ENCODE assay signal across 9 mouse cellular contexts in the genomic region with DNA sequence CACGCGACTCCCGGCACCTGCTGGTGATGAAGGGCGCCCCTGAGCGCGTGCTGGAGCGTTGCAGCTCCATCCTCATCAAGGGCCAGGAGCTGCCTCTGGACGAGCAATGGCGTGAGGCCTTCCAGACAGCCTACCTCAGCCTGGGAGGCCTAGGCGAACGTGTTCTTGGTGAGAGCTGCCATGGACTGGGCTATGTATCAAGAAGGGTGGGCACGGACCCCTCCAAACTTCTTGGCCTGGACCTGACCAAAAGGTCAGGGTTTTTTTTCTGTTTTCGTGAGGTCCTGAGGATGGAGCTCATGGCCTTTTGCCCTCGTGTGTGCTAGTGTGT. TPM values are rescaled to one million over a fixed set of nuclear protein-coding genes. Genes with fewer than 3 reads are reported as not detected.
DNase-seq lines count a peak whose midpoint lies in the region; ATAC-seq and TF ChIP-seq lines count a peak whose summit lies in the region.
"Had no signal": no experiment of that assay in that cellular context is flagged by ENCODE, and none has a peak within 500 bp of the region (broad histone marks: within the 10 kb centered on the region; RNA-seq: fewer than 3 reads in every experiment).

No protein-coding gene starts in this region.

- peak overlapping the region; percentile 64 for H3K4me2 ChIP-seq in lung, embryonic 15.5 days
- H3K4me2 ChIP-seq in forebrain, embryonic 11.5 days (ENCODE audit: low read depth, low read length, severe bottlenecking): peak overlapping the region; percentile 63
- peak overlapping the region; percentile 60 for H3K4me2 ChIP-seq in limb, embryonic 12.5 days

- peaks cover 12% of the 10 kb centered on the region for H3K4me1 ChIP-seq in lung, embryonic 15.5 days
- H3K4me1 ChIP-seq in forebrain, embryonic 11.5 days (replicated peaks; ENCODE audit: control insufficient read depth, insufficient read depth, low read length): peaks cover 3% of the 10 kb centered on the region; the same call in 1 of the 2 replicates
- 0 out of 2 replicates have a peak, but pooled peaks cover 7% of the 10 kb centered on the region for H3K4me1 ChIP-seq in limb, embryonic 12.5 days (replicated peaks)
- H3K4me1 ChIP-seq in olfactory bulb, adult 2 months (ENCODE audit: control insufficient read depth, insufficient read depth, low read length): peaks cover 12% of the 10 kb centered on the region

- TF ChIP-seq POLR2A in olfactory bulb, adult 2 months (IDR thresholded peaks at IDR 0.05; ENCODE audit: insufficient read depth, low read depth, low read length): no peak

- WGBS in lung, embryonic 15.5 days: 11% methylated on average over 14 of the region's 14 CpGs
- WGBS in forebrain, embryonic 11.5 days: 5% methylated on average over 14 of the region's 14 CpGs
- WGBS in limb, embryonic 12.5 days: 9% methylated on average over 14 of the region's 14 CpGs
- WGBS in olfactory bulb, adult 2 months: 15% methylated on average over 14 of the region's 14 CpGs

- TF ChIP-seq CTCF in olfactory bulb, adult 2 months (IDR thresholded peaks at IDR 0.05; ENCODE audit: insufficient read depth, low read depth, low read length): no peak

- DNase-seq in lung, postnatal 14 days: no peak
- no peak for DNase-seq in forebrain, embryonic 11.5 days (ENCODE audit: low spot score)
- no peak for DNase-seq in retina, embryonic 14.5 days (ENCODE audit: low spot score)
- DNase-seq in frontal cortex, postnatal 36 days (ENCODE audit: low spot score in 2 of 2): no peak

- H3K36me3 ChIP-seq in lung, embryonic 15.5 days: no peaks in the 10 kb centered on the region
- no peaks in the 10 kb centered on the region for H3K36me3 ChIP-seq in forebrain, embryonic 11.5 days (ENCODE audit: control insufficient read depth, insufficient read depth, low read length)
- H3K36me3 ChIP-seq in limb, embryonic 12.5 days: no peaks in the 10 kb centered on the region

- peak overlapping the region; percentile 33 for H3K4me3 ChIP-seq in lung, embryonic 15.5 days
- peak overlapping the region; percentile 29 for H3K4me3 ChIP-seq in forebrain, embryonic 11.5 days (ENCODE audit: low read depth, low read length)
- H3K4me3 ChIP-seq in limb, embryonic 12.5 days (replicated peaks): peak overlapping the region; percentile 36
- H3K4me3 ChIP-seq in olfactory bulb, adult 2 months (ENCODE audit: insufficient read depth, low read depth, low read length): peak overlapping the region; percentile 20

- H3K9ac ChIP-seq in lung, embryonic 15.5 days: no peak overlapping the region
- peak overlapping the region; percentile 1; the same call in 1 of the 2 replicates for H3K9ac ChIP-seq in forebrain, embryonic 11.5 days (ENCODE audit: low read length)
- no peak overlapping the region for H3K9ac ChIP-seq in limb, embryonic 12.5 days (replicated peaks)

- no peak overlapping the region for H3K27ac ChIP-seq in lung, embryonic 15.5 days
- H3K27ac ChIP-seq in forebrain, embryonic 11.5 days (ENCODE audit: low read depth, low read length): no peak overlapping the region
- no peak overlapping the region for H3K27ac ChIP-seq in limb, embryonic 12.5 days
- H3K27ac ChIP-seq in olfactory bulb, adult 2 months (ENCODE audit: insufficient read depth, low read depth, low read length): no peak overlapping the region

- peaks cover 26% of the 10 kb centered on the region for H3K27me3 ChIP-seq in lung, embryonic 15.5 days
- H3K27me3 ChIP-seq in forebrain, embryonic 11.5 days (ENCODE audit: control insufficient read depth, insufficient read depth, low read length): peaks cover 4% of the 10 kb centered on the region
- peaks cover 48% of the 10 kb centered on the region for H3K27me3 ChIP-seq in limb, embryonic 12.5 days

- no peak for ATAC-seq in lung, embryonic 15.5 days (ENCODE audit: borderline replicate concordance, extremely low read depth, low FRiP score, low TSS enrichment)
- no peak; the same call in 1 of the 2 replicates for ATAC-seq in forebrain, embryonic 11.5 days (replicated peaks; ENCODE audit: low FRiP score)
- ATAC-seq in limb, embryonic 12.5 days (ENCODE audit: insufficient number of reproducible peaks, insufficient read depth, low FRiP score, low TSS enrichment, low read depth): peak; percentile 38; the same call in 1 of the 2 replicates
- no peak for ATAC-seq in granulocyte monocyte progenitor cell, adult 5-6 weeks (replicated peaks; ENCODE audit: poor library complexity, severe bottlenecking)

- no peaks in the 10 kb centered on the region for H3K9me3 ChIP-seq in lung, embryonic 15.5 days
- H3K9me3 ChIP-seq in forebrain, embryonic 11.5 days (ENCODE audit: control insufficient read depth, low read length): no peaks in the 10 kb centered on the region
- no peaks in the 10 kb centered on the region for H3K9me3 ChIP-seq in limb, embryonic 12.5 days

RNA-seq across cellular contexts. Expression of a gene that starts 5.7 kb away (rescaled TPM):
- polyA plus RNA-seq in lung, embryonic 15.5 days (2015; fragmentation: Nextera tagmentation; extraction: Ambion mirVana): 0.40 and 0.41 TPM in 2 replicates
- polyA plus RNA-seq in forebrain, embryonic 11.5 days (2014; fragmentation: Nextera tagmentation; extraction: Ambion mirVana): 0.72 and 1.7 TPM in 2 replicates
- polyA plus RNA-seq in limb, embryonic 12.5 days (2016; fragmentation: Nextera tagmentation; extraction: Ambion mirVana): 0.50 and 0.60 TPM in 2 replicates
- not detected in 2 replicates for polyA plus RNA-seq in olfactory bulb, adult 2 months (2012; ENCODE audit: insufficient read depth, insufficient read length, low replicate concordance, missing spikeins)
- 1.5 TPM in 1 of 2 replicates, not detected in the other for total RNA-seq in granulocyte monocyte progenitor cell, adult 5-6 weeks (2014; fragmentation: Nextera tagmentation)
- 0.22 and 3.5 TPM in 2 replicates for total RNA-seq in granulocyte monocyte progenitor cell, adult 5-6 weeks (2017)

RNA-seq across cellular contexts. Expression of a gene that starts 11.7 kb away (rescaled TPM):
- 153 and 159 TPM in 2 replicates for polyA plus RNA-seq in lung, embryonic 15.5 days (2015; fragmentation: Nextera tagmentation; extraction: Ambion mirVana)
- polyA plus RNA-seq in forebrain, embryonic 11.5 days (2014; fragmentation: Nextera tagmentation; extraction: Ambion mirVana): 133 and 153 TPM in 2 replicates
- polyA plus RNA-seq in limb, embryonic 12.5 days (2016; fragmentation: Nextera tagmentation; extraction: Ambion mirVana): 158 and 162 TPM in 2 replicates
- not detected in 2 replicates for polyA plus RNA-seq in olfactory bulb, adult 2 months (2012; ENCODE audit: insufficient read depth, insufficient read length, low replicate concordance, missing spikeins)
- total RNA-seq in granulocyte monocyte progenitor cell, adult 5-6 weeks (2014; fragmentation: Nextera tagmentation): 160 and 219 TPM in 2 replicates
- total RNA-seq in granulocyte monocyte progenitor cell, adult 5-6 weeks (2017): 71.5 and 106 TPM in 2 replicates

RNA-seq across cellular contexts. Expression of a gene that starts 19.0 kb away (rescaled TPM):
- 0.96 TPM in 1 of 2 replicates, not detected in the other for polyA plus RNA-seq in lung, embryonic 15.5 days (2015; fragmentation: Nextera tagmentation; extraction: Ambion mirVana)
- polyA plus RNA-seq in forebrain, embryonic 11.5 days (2014; fragmentation: Nextera tagmentation; extraction: Ambion mirVana): not detected in 2 replicates
- polyA plus RNA-seq in limb, embryonic 12.5 days (2016; fragmentation: Nextera tagmentation; extraction: Ambion mirVana): not detected in 2 replicates
- not detected in 2 replicates for polyA plus RNA-seq in olfactory bulb, adult 2 months (2012; ENCODE audit: insufficient read depth, insufficient read length, low replicate concordance, missing spikeins)
- total RNA-seq in granulocyte monocyte progenitor cell, adult 5-6 weeks (2014; fragmentation: Nextera tagmentation): not detected in 2 replicates
- total RNA-seq in granulocyte monocyte progenitor cell, adult 5-6 weeks (2017): not detected in 2 replicates
- total RNA-seq: layer of hippocampus, postnatal 25 days had no signal

RNA-seq across cellular contexts. Expression of a gene that starts 25.8 kb away (rescaled TPM):
- polyA plus RNA-seq in lung, embryonic 15.5 days (2015; fragmentation: Nextera tagmentation; extraction: Ambion mirVana): 0.19 and 0.46 TPM in 2 replicates
- polyA plus RNA-seq in forebrain, embryonic 11.5 days (2014; fragmentation: Nextera tagmentation; extraction: Ambion mirVana): 0.33 and 1.5 TPM in 2 replicates
- 0.51 and 0.71 TPM in 2 replicates for polyA plus RNA-seq in limb, embryonic 12.5 days (2016; fragmentation: Nextera tagmentation; extraction: Ambion mirVana)
- not detected in 2 replicates for polyA plus RNA-seq in olfactory bulb, adult 2 months (2012; ENCODE audit: insufficient read depth, insufficient read length, low replicate concordance, missing spikeins)
- not detected in 2 replicates for total RNA-seq in granulocyte monocyte progenitor cell, adult 5-6 weeks (2014; fragmentation: Nextera tagmentation)
- not detected in 2 replicates for total RNA-seq in granulocyte monocyte progenitor cell, adult 5-6 weeks (2017)
- total RNA-seq: layer of hippocampus, postnatal 25 days had no signal

RNA-seq across cellular contexts. Expression of a gene that starts 33.6 kb away (rescaled TPM):
- 1.4 and 1.8 TPM in 2 replicates for polyA plus RNA-seq in lung, embryonic 15.5 days (2015; fragmentation: Nextera tagmentation; extraction: Ambion mirVana)
- polyA plus RNA-seq in forebrain, embryonic 11.5 days (2014; fragmentation: Nextera tagmentation; extraction: Ambion mirVana): 0.27 and 1.8 TPM in 2 replicates
- 1.7 and 2.3 TPM in 2 replicates for polyA plus RNA-seq in limb, embryonic 12.5 days (2016; fragmentation: Nextera tagmentation; extraction: Ambion mirVana)
- not detected in 2 replicates for polyA plus RNA-seq in olfactory bulb, adult 2 months (2012; ENCODE audit: insufficient read depth, insufficient read length, low replicate concordance, missing spikeins)
- 2.4 and 3.7 TPM in 2 replicates for total RNA-seq in granulocyte monocyte progenitor cell, adult 5-6 weeks (2014; fragmentation: Nextera tagmentation)
- total RNA-seq in granulocyte monocyte progenitor cell, adult 5-6 weeks (2017): 1.2 TPM in 1 of 2 replicates, not detected in the other

Comparison
In these comparisons a context has a peak if more than half of its experiments do, and no peak if none do; other contexts are left out.
1. RNA of a gene that starts 11.7 kb away (polyA plus RNA-seq): 153 to 159 TPM in lung, embryonic 15.5 days, 158 to 162 TPM in limb, embryonic 12.5 days and 133 to 153 TPM in forebrain, embryonic 11.5 days; not detected in olfactory bulb, adult 2 months; every median in the first group is over 100 times any median in the second.
2. Peak in every context shown above with its lines, with median percentiles within 50 percentile points of each other: H3K4me2 ChIP-seq and H3K4me3 ChIP-seq.